Mouse (Mus musculus) left cerebral cortex, adult 18-20 months (tissue): ENCODE measurements around the gene Gm10277. TPM values are rescaled to one million over a fixed set of nuclear protein-coding genes. Genes with fewer than 3 reads are reported as not detected.

Experiments
- total RNA-seq, 2 experiments: library from RNA; stranded (reverse); gene quantifications; 2 replicates each; pipeline ENCODE4 v1.2.3; 2021

The Gm10277 gene
- total RNA-seq, 2 experiments from 2014 or later: not detected

Other genes with a start within 250 kb of the Gm10277 start
- gene Taok1, start 179.9 kb downstream of the Gm10277 start, total RNA-seq: 100 to 1,000 TPM in 1 of 2 experiments, 10 to 100 TPM in 1; 98.1 to 102 TPM
- gene Nufip2, start 101.6 kb downstream of the Gm10277 start, total RNA-seq: 10 to 100 TPM; 66.4 to 68.7 TPM
- not detected for gene Cryba1, start 62.5 kb downstream of the Gm10277 start, total RNA-seq
- gene Myo18a, start 24.5 kb downstream of the Gm10277 start, total RNA-seq: 100 to 1,000 TPM; 132 to 140 TPM
- gene Pipox, start 106.3 kb upstream of the Gm10277 start, total RNA-seq: 1 to 10 TPM in 1 of 2 experiments, under 1 TPM in 1; 0.81 to 1.2 TPM
- gene Sez6, start 143.1 kb upstream of the Gm10277 start, total RNA-seq: 100 to 1,000 TPM; 145 to 154 TPM
- gene Phf12, start 195.0 kb upstream of the Gm10277 start, total RNA-seq: 10 to 100 TPM; 51.6 to 54.0 TPM
- 1 to 10 TPM; 5.1 to 6.9 TPM for gene Dhrs13, start 244.5 kb upstream of the Gm10277 start, total RNA-seq